Mouse (Mus musculus) kidney, adult 2 months (tissue): ENCODE results near the gene Celf2.

Source experiments
- CTCF ChIP-seq: fragments of 200-500 bp; conservative IDR thresholded peaks from 2 replicates; pipeline ENCODE4 v1.5.1; 2011; ENCODE audit warnings: low read depth, mild to moderate bottlenecking, control low read depth, low read length, moderate library complexity, mixed read lengths; ENCODE audit not compliant: insufficient read depth, insufficient read length
- POLR2A ChIP-seq: fragments of 200-500 bp; IDR thresholded peaks from one replicate; pipeline ENCODE4 v1.6.1; 2011; ENCODE audit warnings: low read depth, low read length, control low read depth

DNA sequence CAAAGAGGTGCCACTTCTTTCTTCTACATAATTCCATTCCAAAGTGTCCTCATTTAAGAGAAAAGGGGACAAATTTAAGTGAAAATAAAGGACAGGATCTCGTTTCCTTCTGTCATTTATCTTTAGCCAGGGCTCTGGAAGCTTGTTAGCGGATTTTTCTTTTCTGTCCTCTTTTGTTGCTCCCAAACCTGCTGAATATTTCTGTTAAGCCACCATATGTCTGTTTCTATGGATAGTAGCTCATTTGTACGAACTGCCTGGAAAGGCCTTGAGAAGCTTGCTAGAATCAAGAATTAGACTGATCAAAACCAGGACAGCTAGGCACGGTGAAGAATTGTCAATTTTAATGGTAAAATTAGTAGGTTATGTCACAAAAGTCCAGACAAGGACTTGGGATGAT lies 27.3 kb downstream of the Celf2 start:
- TF ChIP-seq POLR2A (no peak), CTCF (no peak)
